Mouse (Mus musculus): ENCODE results near the gene Prr36. TPM values are rescaled to one million over a fixed set of nuclear protein-coding genes. Genes with fewer than 3 reads are reported as not detected.

Gene Prr36
- polyA plus RNA-seq, 1 experiment from 2014 or later: 47.3 TPM

GRCm38 (mm10) chr8:4201321-4201720 lies 15.9 kb downstream of the Prr36 start:
- WGBS: 41% methylated on average over 2 of the region's 2 CpGs
- H3K36me3 ChIP-seq (ENCODE audit: control insufficient read depth, insufficient read depth, low read length): no peaks in the 10 kb centered on the region
- no peaks in the 10 kb centered on the region for H3K9me3 ChIP-seq (ENCODE audit: control insufficient read depth, low read length)
- ATAC-seq (replicated peaks; ENCODE audit: low FRiP score): no peak
- H3K4me2 ChIP-seq (ENCODE audit: low read depth, low read length, severe bottlenecking): no peak overlapping the region
- no peaks in the 10 kb centered on the region for H3K4me1 ChIP-seq (replicated peaks; ENCODE audit: control insufficient read depth, insufficient read depth, low read length)
- H3K27me3 ChIP-seq (ENCODE audit: control insufficient read depth, insufficient read depth, low read length): peaks cover 20% of the 10 kb centered on the region
- H3K27ac ChIP-seq (ENCODE audit: low read depth, low read length): no peak overlapping the region
- DNase-seq (ENCODE audit: low spot score): no peak
- H3K9ac ChIP-seq (ENCODE audit: low read length): no peak overlapping the region
- H3K4me3 ChIP-seq (ENCODE audit: low read depth, low read length): no peak overlapping the region

- 54% methylated on average over 7 of the region's 7 CpGs for WGBS
- no peak for DNase-seq (ENCODE audit: low spot score)
- no peaks in the 10 kb centered on the region for H3K27me3 ChIP-seq (ENCODE audit: control insufficient read depth, insufficient read depth, low read length)
- no peak overlapping the region for H3K4me3 ChIP-seq (ENCODE audit: low read depth, low read length)
- no peak; the same call in 1 of the 2 replicates for ATAC-seq (replicated peaks; ENCODE audit: low FRiP score)
- peaks cover 3% of the 10 kb centered on the region; the same call in 1 of the 2 replicates for H3K4me1 ChIP-seq (replicated peaks; ENCODE audit: control insufficient read depth, insufficient read depth, low read length)
- H3K36me3 ChIP-seq (ENCODE audit: control insufficient read depth, insufficient read depth, low read length): no peaks in the 10 kb centered on the region; the same call in 1 of the 2 replicates
- no peak overlapping the region for H3K9ac ChIP-seq (ENCODE audit: low read length)
- H3K9me3 ChIP-seq (ENCODE audit: control insufficient read depth, low read length): no peaks in the 10 kb centered on the region
- no peak overlapping the region for H3K4me2 ChIP-seq (ENCODE audit: low read depth, low read length, severe bottlenecking)
- H3K27ac ChIP-seq (ENCODE audit: low read depth, low read length): no peak overlapping the region
Measured at GRCm38 (mm10) chr8:4193588-4193894, 23.7 kb downstream of the Prr36 start.

- 2% methylated on average over 18 of the region's 18 CpGs for WGBS
- H3K9ac ChIP-seq (ENCODE audit: low read length): peak overlapping the region; percentile 12; the same call in 1 of the 2 replicates
- ATAC-seq (replicated peaks; ENCODE audit: low FRiP score): peak; percentile 92
Measured at GRCm38 (mm10) chr8:4192807-4193587, 24.3 kb downstream of the Prr36 start.

GRCm38 (mm10) chr8:4192305-4192704 lies 25.0 kb downstream of the Prr36 start:
- H3K9me3 ChIP-seq (ENCODE audit: control insufficient read depth, low read length): no peaks in the 10 kb centered on the region
- 52% methylated on average over 5 of the region's 5 CpGs for WGBS
- H3K4me3 ChIP-seq (ENCODE audit: low read depth, low read length): no peak overlapping the region
- H3K4me2 ChIP-seq (ENCODE audit: low read depth, low read length, severe bottlenecking): no peak overlapping the region
- H3K27ac ChIP-seq (ENCODE audit: low read depth, low read length): peak overlapping the region; percentile 61
- H3K9ac ChIP-seq (ENCODE audit: low read length): peak overlapping the region; percentile 12; the same call in 1 of the 2 replicates
- no peaks in the 10 kb centered on the region for H3K27me3 ChIP-seq (ENCODE audit: control insufficient read depth, insufficient read depth, low read length)
- ATAC-seq (replicated peaks; ENCODE audit: low FRiP score) (peak; percentile 42), DNase-seq (ENCODE audit: low spot score) (no peak)
- no peaks in the 10 kb centered on the region; the same call in 1 of the 2 replicates for H3K36me3 ChIP-seq (ENCODE audit: control insufficient read depth, insufficient read depth, low read length)
- H3K4me1 ChIP-seq (replicated peaks; ENCODE audit: control insufficient read depth, insufficient read depth, low read length): peaks cover 3% of the 10 kb centered on the region; the same call in 1 of the 2 replicates

More at GRCm38 (mm10) chr8:4192807-4193587, 24.3 kb downstream of the Prr36 start:
- Histone ChIP-seq H3K4me3 (ENCODE audit: low read depth, low read length) (no peak overlapping the region), H3K27me3 (ENCODE audit: control insufficient read depth, insufficient read depth, low read length) (no peaks in the 10 kb centered on the region), H3K4me2 (ENCODE audit: low read depth, low read length, severe bottlenecking) (peak overlapping the region; percentile 35), H3K36me3 (ENCODE audit: control insufficient read depth, insufficient read depth, low read length) (no peaks in the 10 kb centered on the region; the same call in 1 of the 2 replicates), H3K27ac (ENCODE audit: low read depth, low read length) (peak overlapping the region; percentile 61), H3K9me3 (ENCODE audit: control insufficient read depth, low read length) (no peaks in the 10 kb centered on the region), H3K4me1 (replicated peaks; ENCODE audit: control insufficient read depth, insufficient read depth, low read length) (peaks cover 3% of the 10 kb centered on the region; the same call in 1 of the 2 replicates)
- peak; percentile 94 for DNase-seq (ENCODE audit: low spot score)

GRCm38 (mm10) chr8:4189031-4189722 lies 28.1 kb downstream of the Prr36 start:
- 41% methylated on average over 3 of the region's 3 CpGs for WGBS
- H3K9ac ChIP-seq (ENCODE audit: low read length): no peak overlapping the region
- no peaks in the 10 kb centered on the region; the same call in 1 of the 2 replicates for H3K36me3 ChIP-seq (ENCODE audit: control insufficient read depth, insufficient read depth, low read length)
- no peaks in the 10 kb centered on the region for H3K9me3 ChIP-seq (ENCODE audit: control insufficient read depth, low read length)
- ATAC-seq (replicated peaks; ENCODE audit: low FRiP score): no peak
- H3K4me3 ChIP-seq (ENCODE audit: low read depth, low read length): no peak overlapping the region
- peaks cover 3% of the 10 kb centered on the region; the same call in 1 of the 2 replicates for H3K4me1 ChIP-seq (replicated peaks; ENCODE audit: control insufficient read depth, insufficient read depth, low read length)
- H3K4me2 ChIP-seq (ENCODE audit: low read depth, low read length, severe bottlenecking): no peak overlapping the region
- H3K27ac ChIP-seq (ENCODE audit: low read depth, low read length): no peak overlapping the region
- DNase-seq (ENCODE audit: low spot score): no peak
- no peaks in the 10 kb centered on the region for H3K27me3 ChIP-seq (ENCODE audit: control insufficient read depth, insufficient read depth, low read length)

GRCm38 (mm10) chr8:4188605-4189004 lies 28.7 kb downstream of the Prr36 start:
- Histone ChIP-seq H3K27ac (ENCODE audit: low read depth, low read length) (no peak overlapping the region), H3K36me3 (ENCODE audit: control insufficient read depth, insufficient read depth, low read length) (no peaks in the 10 kb centered on the region; the same call in 1 of the 2 replicates), H3K27me3 (ENCODE audit: control insufficient read depth, insufficient read depth, low read length) (no peaks in the 10 kb centered on the region), H3K9ac (ENCODE audit: low read length) (no peak overlapping the region), H3K9me3 (ENCODE audit: control insufficient read depth, low read length) (no peaks in the 10 kb centered on the region), H3K4me2 (ENCODE audit: low read depth, low read length, severe bottlenecking) (no peak overlapping the region), H3K4me1 (replicated peaks; ENCODE audit: control insufficient read depth, insufficient read depth, low read length) (peaks cover 3% of the 10 kb centered on the region; the same call in 1 of the 2 replicates), H3K4me3 (ENCODE audit: low read depth, low read length) (no peak overlapping the region)
- no peak for DNase-seq (ENCODE audit: low spot score)
- no peak for ATAC-seq (replicated peaks; ENCODE audit: low FRiP score)

GRCm38 (mm10) chr8:4186151-4186550 lies 31.1 kb downstream of the Prr36 start:
- no peaks in the 10 kb centered on the region; the same call in 1 of the 2 replicates for H3K36me3 ChIP-seq (ENCODE audit: control insufficient read depth, insufficient read depth, low read length)
- H3K27ac ChIP-seq (ENCODE audit: low read depth, low read length): no peak overlapping the region
- H3K4me3 ChIP-seq (ENCODE audit: low read depth, low read length): no peak overlapping the region
- H3K9ac ChIP-seq (ENCODE audit: low read length): no peak overlapping the region
- no peak overlapping the region for H3K4me2 ChIP-seq (ENCODE audit: low read depth, low read length, severe bottlenecking)
- no peaks in the 10 kb centered on the region for H3K4me1 ChIP-seq (replicated peaks; ENCODE audit: control insufficient read depth, insufficient read depth, low read length)
- DNase-seq (ENCODE audit: low spot score) (no peak), ATAC-seq (replicated peaks; ENCODE audit: low FRiP score) (no peak)
- no peaks in the 10 kb centered on the region for H3K27me3 ChIP-seq (ENCODE audit: control insufficient read depth, insufficient read depth, low read length)
- H3K9me3 ChIP-seq (ENCODE audit: control insufficient read depth, low read length): no peaks in the 10 kb centered on the region
- 85% methylated on average over 2 of the region's 2 CpGs for WGBS

GRCm38 (mm10) chr8:4183409-4183808 lies 33.9 kb downstream of the Prr36 start:
- no peak for DNase-seq (ENCODE audit: low spot score)
- Histone ChIP-seq H3K36me3 (ENCODE audit: control insufficient read depth, insufficient read depth, low read length) (no peaks in the 10 kb centered on the region; the same call in 1 of the 2 replicates), H3K27me3 (ENCODE audit: control insufficient read depth, insufficient read depth, low read length) (no peaks in the 10 kb centered on the region), H3K27ac (ENCODE audit: low read depth, low read length) (no peak overlapping the region), H3K9me3 (ENCODE audit: control insufficient read depth, low read length) (no peaks in the 10 kb centered on the region), H3K4me1 (replicated peaks; ENCODE audit: control insufficient read depth, insufficient read depth, low read length) (no peaks in the 10 kb centered on the region), H3K4me3 (ENCODE audit: low read depth, low read length) (no peak overlapping the region), H3K9ac (ENCODE audit: low read length) (no peak overlapping the region), H3K4me2 (ENCODE audit: low read depth, low read length, severe bottlenecking) (no peak overlapping the region)
- 82% methylated on average over 8 of the region's 8 CpGs for WGBS
- no peak for ATAC-seq (replicated peaks; ENCODE audit: low FRiP score)
